Mouse (Mus musculus): ENCODE results near the gene Jrkl. TPM values are rescaled to one million over a fixed set of nuclear protein-coding genes. Genes with fewer than 3 reads are reported as not detected.

Jrkl gene
- total RNA-seq, 2 experiments from 2014 or later = 9.5 to 10.4 TPM

DNA sequence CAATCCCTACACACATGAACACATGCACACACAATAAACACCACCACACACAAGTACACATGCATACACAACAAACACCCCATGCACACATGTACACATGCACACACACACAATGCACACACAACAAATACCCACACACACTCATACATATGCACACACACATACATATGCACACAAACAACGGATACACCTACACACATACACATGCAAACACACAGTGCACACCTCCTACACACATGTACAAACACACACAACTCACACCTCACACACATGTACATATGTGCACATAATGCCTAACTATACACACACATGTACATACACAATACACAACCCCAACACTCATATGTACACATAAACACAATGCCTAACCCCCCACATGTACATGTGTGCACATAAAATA is 19.8 kb downstream of the Jrkl start:
- no peak overlapping the region for H3K27ac ChIP-seq
- no peak overlapping the region for H3K4me3 ChIP-seq
- TF ChIP-seq CTCF (IDR thresholded peaks at IDR 0.05) = no peak
- no peak for DNase-seq (ENCODE audit: extremely low spot score in 1 of 2, low spot score in 2 of 2)
- intact Hi-C loops (cut with DNase I) = no loop called here

DNA sequence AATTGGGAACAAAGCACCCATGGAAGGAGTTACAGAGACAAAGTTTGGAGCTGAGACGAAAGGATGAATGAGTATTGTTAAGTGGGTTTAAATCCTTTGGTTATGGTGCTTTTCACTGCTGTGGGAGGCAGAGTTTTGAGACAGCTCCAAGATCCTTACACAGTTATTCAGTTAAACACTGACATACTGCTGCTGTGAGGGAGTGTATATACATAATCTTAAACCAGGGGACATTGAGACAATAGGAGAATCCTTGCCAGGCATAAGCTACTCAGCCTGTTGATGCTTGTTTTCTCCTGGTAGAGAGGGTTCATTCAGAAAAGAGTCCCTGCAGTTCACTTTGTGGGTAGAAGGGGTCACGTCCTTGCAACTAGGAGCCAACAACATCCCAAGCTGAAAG is 39.3 kb downstream of the Jrkl start:
- no peak overlapping the region for H3K27ac ChIP-seq
- intact Hi-C loops (cut with DNase I) = no loop called here
- no peak overlapping the region for H3K4me3 ChIP-seq
- DNase-seq (ENCODE audit: extremely low spot score in 1 of 2, low spot score in 2 of 2) = no peak
- no peak for TF ChIP-seq CTCF (IDR thresholded peaks at IDR 0.05)

DNA sequence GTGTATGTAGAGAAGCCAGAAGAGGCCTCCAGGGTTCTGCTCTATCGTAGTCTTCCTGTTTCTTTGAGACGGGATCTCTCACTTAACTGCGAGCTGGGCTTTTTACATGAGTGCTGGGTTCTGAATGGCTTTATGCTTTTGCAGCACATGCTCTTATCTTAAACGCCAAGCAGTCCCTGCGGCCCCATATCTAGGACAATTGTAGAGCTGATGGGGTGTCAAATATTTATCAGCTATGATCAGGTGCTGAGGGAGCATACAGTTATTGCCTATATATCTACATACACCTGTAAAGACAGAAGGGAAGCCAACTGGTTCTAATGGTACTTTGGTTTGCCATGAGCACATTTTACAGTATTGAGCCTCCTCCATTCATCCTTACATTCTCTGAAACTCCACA is 41.9 kb downstream of the Jrkl start:
- intact Hi-C loops (cut with DNase I) = no loop called here
- no peak overlapping the region for H3K27ac ChIP-seq
- DNase-seq (ENCODE audit: extremely low spot score in 1 of 2, low spot score in 2 of 2) = no peak
- TF ChIP-seq CTCF (IDR thresholded peaks at IDR 0.05) = no peak
- no peak overlapping the region for H3K4me3 ChIP-seq

DNA sequence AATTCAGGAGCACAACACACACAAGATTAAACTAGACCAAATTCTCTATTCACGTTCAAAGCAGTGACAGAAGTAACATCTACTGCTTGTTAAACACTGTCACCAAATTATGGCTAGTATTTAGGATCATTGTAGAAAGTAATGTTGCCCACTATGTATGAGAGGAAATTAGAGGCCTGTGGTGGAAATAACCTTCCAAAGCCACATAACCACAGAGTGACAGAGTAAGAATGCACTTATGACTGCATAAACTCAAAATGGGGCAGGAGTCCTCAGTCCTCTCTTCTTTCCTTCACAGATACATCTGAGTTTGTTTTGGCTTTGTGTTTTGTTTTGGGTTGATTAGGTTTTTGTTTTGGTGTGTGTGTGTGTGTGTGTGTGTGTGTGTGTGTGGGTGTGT is 42.5 kb downstream of the Jrkl start:
- Histone ChIP-seq H3K4me3 (no peak overlapping the region), H3K27ac (no peak overlapping the region)
- DNase-seq (ENCODE audit: extremely low spot score in 1 of 2, low spot score in 2 of 2) = no peak
- no peak for TF ChIP-seq CTCF (IDR thresholded peaks at IDR 0.05)
- intact Hi-C loops (cut with DNase I) = no loop called here

DNA sequence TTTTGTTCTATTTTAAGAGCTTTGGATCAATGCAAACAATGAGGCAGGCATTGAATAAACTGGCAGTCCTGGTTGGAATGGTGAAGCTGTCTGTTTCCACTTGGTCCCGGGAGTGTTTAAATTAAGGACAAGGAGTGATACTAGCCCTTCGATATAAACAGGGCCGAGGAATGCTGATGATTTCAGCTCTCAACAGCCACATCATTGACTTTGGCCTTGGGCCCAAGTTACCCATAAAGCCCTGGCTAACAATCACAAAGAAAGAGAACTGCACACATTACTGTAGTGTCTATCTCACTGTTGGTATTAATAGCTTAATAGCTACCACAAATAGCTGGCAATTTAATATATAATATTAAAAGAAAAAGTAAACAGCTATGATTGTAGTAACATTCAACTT is 45.5 kb downstream of the Jrkl start:
- intact Hi-C loops (cut with DNase I) = no loop called here
- H3K27ac ChIP-seq = no peak overlapping the region
- TF ChIP-seq CTCF (IDR thresholded peaks at IDR 0.05) = no peak

DNA sequence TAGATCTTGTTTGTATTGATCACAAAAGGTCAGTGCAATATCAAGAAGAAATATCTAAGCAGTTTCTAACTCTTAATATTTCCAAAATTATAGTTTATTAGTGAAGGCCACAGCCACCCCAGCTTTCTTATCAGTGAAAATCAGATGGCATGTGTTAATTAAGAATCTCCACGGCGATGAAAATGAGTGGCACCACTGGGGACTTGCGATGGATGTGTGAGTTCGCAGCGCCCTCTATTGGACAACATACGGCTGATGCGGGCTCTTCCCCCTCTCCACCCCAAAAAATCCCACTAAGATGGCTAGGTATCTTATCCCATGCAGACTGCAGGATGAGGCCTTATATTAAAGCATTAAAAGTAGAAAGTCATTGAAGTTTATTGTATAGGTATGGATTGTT is 49.9 kb downstream of the Jrkl start:
- no peak overlapping the region for H3K27ac ChIP-seq
- DNase-seq (ENCODE audit: extremely low spot score in 1 of 2, low spot score in 2 of 2) = peak; percentile 30 to 42
- peak overlapping the region; percentile 28; the same call in 1 of the 2 replicates for H3K4me3 ChIP-seq
- intact Hi-C loops (cut with DNase I) = loop anchor here (10.0 kb wide), 1 partner anchor 1041 kb away; no protein-coding TSS in a partner anchor
- TF ChIP-seq CTCF (IDR thresholded peaks at IDR 0.05) = peak; percentile 68

More for the DNA sequence above, 45.5 kb downstream of the Jrkl start:
- no peak overlapping the region for H3K4me3 ChIP-seq
- DNase-seq (ENCODE audit: extremely low spot score in 1 of 2, low spot score in 2 of 2) = no peak

DNA sequence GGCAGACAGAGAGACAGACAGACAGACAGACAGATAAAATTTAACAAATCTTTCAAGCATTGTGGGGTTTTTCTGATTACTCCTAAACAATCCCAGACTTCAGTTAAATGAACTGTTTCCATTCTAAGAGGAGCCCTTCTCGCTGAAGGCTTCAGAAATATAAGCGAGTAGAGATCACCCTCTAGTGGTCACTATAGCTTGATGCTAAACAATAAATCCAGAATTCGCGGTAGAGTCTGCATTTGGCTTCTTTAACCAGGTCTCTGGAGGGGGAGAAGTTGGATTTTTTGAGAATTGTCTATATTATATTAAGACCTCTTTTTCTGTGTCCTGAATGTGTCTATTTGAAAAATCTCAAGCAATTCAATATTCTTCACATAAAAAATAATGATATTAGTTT is 50.4 kb downstream of the Jrkl start:
- Histone ChIP-seq H3K4me3 (peak overlapping the region; percentile 28; the same call in 1 of the 2 replicates), H3K27ac (no peak overlapping the region)
- DNase-seq (ENCODE audit: extremely low spot score in 1 of 2, low spot score in 2 of 2) = no peak
- intact Hi-C loops (cut with DNase I) = loop anchor here (10.0 kb wide), 1 partner anchor 1040 kb away; no protein-coding TSS in a partner anchor
- TF ChIP-seq CTCF (IDR thresholded peaks at IDR 0.05) = peak; percentile 75

DNA sequence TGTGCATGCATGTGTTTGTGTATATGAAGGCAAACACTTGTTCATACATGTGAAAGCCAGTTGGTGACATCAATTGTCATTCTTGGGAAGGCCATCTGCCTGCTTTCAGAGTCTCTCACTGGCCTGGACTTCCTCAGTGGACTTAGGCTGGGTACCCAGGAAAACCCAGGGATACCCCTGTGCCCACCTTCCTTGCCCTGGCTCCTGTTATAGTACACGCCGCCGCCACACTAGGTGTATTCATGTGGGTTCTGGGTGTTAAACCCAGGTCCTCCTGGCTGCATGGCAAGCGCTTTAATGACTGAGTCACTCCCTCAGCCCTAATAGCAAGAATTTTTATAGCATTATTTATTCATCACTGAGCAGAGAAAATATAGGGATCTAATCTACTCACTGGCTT is 51.0 kb downstream of the Jrkl start:
- DNase-seq (ENCODE audit: extremely low spot score in 1 of 2, low spot score in 2 of 2) = no peak
- Histone ChIP-seq H3K4me3 (no peak overlapping the region), H3K27ac (no peak overlapping the region)
- intact Hi-C loops (cut with DNase I) = loop anchor here (10.0 kb wide), 1 partner anchor 1040 kb away; no protein-coding TSS in a partner anchor
- no peak for TF ChIP-seq CTCF (IDR thresholded peaks at IDR 0.05)

Other genes starting within 250 kb of the Jrkl start
- gene Ccdc82, start 1.1 kb upstream of the Jrkl start, total RNA-seq (2021) = 10 to 100 TPM; 19.5 TPM
- gene Maml2, start 52.1 kb upstream of the Jrkl start, total RNA-seq (2021) = 1 to 10 TPM; 7.1 to 7.2 TPM
- gene Gm17571, start 200.9 kb upstream of the Jrkl start, total RNA-seq (2021) = not detected